Mouse (Mus musculus): Measurements from ENCODE around the gene Fam149a.

GRCm38 (mm10) chr8:45320930-45321329 is 61.2 kb downstream of the Fam149a start:
- no peak for TF ChIP-seq POLR2A (IDR thresholded peaks at IDR 0.05; ENCODE audit: extremely low read depth, insufficient read depth, low read length)
- TF ChIP-seq CTCF (IDR thresholded peaks at IDR 0.05; ENCODE audit: low read depth, low read length): no peak
